Mouse (Mus musculus): Measurements from ENCODE around the gene Dyrk3. TPM values are rescaled to one million over a fixed set of nuclear protein-coding genes. Genes with fewer than 3 reads are reported as not detected.
A peak's percentile ranks its signal among the peaks of the same experiment; 100 is the strongest.

Gene Dyrk3
- polyA plus RNA-seq, 1 experiment from 2014 or later, result 19.4 TPM

DNA sequence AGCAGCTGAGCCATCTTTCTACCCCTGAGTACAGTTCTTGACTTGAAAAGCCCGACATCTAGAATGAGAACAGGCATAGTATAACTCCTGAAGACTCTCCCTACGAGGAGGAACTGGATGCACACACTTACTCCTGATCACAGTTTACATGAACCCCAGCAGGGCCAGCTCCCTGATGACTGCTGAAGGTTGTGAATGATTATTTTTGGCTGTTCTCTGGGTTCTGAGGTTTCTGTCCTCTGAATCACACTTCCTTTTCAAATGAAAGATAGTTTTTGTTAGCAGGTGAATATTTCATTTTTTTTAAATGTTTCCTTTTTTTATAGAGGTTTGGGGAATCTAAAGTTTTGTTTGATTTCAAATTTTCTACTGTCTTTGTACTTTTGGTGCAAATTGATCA, 3.3 kb upstream of the Dyrk3 start:
- H3K27me3 ChIP-seq (replicated peaks; ENCODE audit: control insufficient read depth, insufficient read depth, low read length), result no peaks in the 10 kb centered on the region
- no peaks in the 10 kb centered on the region for H3K9me3 ChIP-seq (replicated peaks; ENCODE audit: control insufficient read depth, low read length)
- H3K4me1 ChIP-seq (ENCODE audit: control insufficient read depth, insufficient read depth, low read length), result peaks cover 6% of the 10 kb centered on the region; the same call in 1 of the 2 replicates
- H3K4me3 ChIP-seq (ENCODE audit: low read depth, low read length), result no peak overlapping the region
- WGBS, result 75% methylated on average over 2 of the region's 2 CpGs
- no peak overlapping the region for H3K27ac ChIP-seq (ENCODE audit: low read depth, low read length)
- no peak for DNase-seq (ENCODE audit: low spot score)
- H3K36me3 ChIP-seq (ENCODE audit: control insufficient read depth, insufficient read depth, low read length), result no peaks in the 10 kb centered on the region
- no peak overlapping the region for H3K9ac ChIP-seq (ENCODE audit: low read length)
- ATAC-seq, result no peak
- no peak overlapping the region for H3K4me2 ChIP-seq (ENCODE audit: low read length)

DNA sequence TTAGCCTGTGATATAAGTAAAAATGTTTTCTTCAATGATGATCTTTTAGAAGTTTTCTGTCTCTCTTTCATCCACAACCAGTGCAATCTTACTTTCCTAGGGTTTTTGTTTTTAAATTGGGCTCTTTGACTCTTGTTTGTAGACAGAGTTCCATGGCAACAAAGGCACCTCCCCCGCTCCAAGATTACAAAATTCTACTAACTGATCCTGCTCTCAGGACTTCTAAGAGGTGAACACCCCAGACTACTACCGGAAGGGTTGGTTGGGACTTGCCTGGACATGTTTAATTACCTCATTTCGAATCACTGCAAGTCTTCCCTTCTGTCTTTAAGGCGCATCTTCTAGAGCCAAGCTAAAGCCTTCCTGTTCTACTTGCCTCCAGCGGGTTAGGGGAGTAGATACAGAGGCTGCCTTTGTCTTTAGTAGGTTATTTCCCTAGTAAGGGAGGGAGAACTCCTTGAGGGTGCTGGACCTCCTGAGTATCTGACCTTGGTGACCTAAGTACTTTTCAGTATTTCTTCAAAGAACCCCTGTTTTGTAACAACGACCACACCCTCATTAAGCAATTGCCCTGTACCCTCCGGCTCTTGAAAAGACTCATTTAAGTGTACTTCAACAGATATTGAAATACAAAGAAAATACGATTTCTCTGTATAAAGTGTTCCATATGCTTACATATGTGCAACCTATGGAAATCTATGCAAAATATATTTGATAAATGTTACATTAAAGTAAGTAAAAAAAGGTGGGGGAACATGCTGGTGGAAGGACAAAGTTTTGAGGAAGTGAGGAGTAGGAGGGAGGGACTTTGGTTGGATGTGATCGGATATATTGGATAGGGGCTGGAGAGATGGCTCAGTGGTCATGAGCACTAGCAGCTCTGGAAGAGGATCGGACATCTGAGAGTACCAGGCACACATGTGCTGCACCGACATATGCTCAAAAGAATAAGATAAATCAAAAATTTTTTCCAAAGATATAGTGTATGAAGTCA, 1.3 kb upstream of the Dyrk3 start:
- Histone ChIP-seq H3K4me3 (ENCODE audit: low read depth, low read length) (no peak overlapping the region), H3K27ac (ENCODE audit: low read depth, low read length) (no peak overlapping the region), H3K4me1 (ENCODE audit: control insufficient read depth, insufficient read depth, low read length) (peaks cover 24% of the 10 kb centered on the region), H3K9ac (ENCODE audit: low read length) (no peak overlapping the region), H3K9me3 (replicated peaks; ENCODE audit: control insufficient read depth, low read length) (no peaks in the 10 kb centered on the region), H3K27me3 (replicated peaks; ENCODE audit: control insufficient read depth, insufficient read depth, low read length) (no peaks in the 10 kb centered on the region), H3K36me3 (ENCODE audit: control insufficient read depth, insufficient read depth, low read length) (0 out of 2 replicates have a peak, but pooled peaks cover 3% of the 10 kb centered on the region), H3K4me2 (ENCODE audit: low read length) (peak overlapping the region; percentile 51; the same call in 1 of the 2 replicates)
- DNase-seq (ENCODE audit: low spot score) (no peak), ATAC-seq (no peak)
- WGBS, result 73% methylated on average over 11 of the region's 11 CpGs

DNA sequence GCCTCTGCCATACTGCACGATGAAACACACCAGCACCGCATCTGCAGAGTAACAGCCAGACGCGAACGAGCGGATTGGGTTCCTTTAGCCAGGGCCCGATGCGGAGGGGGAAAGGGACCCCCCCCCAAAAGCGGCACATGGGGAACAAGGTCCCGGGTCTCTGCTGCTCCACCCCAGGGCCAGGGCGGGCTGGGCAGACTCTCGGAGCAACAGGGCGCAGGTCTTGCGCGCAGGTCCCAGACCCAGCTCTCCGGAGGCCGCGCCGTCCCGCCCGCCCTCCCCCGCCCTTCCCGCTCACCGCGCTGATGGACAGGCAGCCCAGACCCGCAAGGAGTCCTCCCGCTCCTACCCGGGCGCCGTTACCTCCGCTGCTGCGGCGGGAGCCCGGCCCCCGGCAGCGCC, 422 bp downstream of the Dyrk3 start:
- H3K36me3 ChIP-seq (ENCODE audit: control insufficient read depth, insufficient read depth, low read length), result peaks cover 5% of the 10 kb centered on the region; the same call in 1 of the 2 replicates
- peak; percentile 87 for ATAC-seq
- peak overlapping the region; percentile 79 for H3K27ac ChIP-seq (ENCODE audit: low read depth, low read length)
- peak overlapping the region; percentile 51 for H3K4me2 ChIP-seq (ENCODE audit: low read length)
- H3K4me3 ChIP-seq (ENCODE audit: low read depth, low read length), result peak overlapping the region; percentile 70
- H3K4me1 ChIP-seq (ENCODE audit: control insufficient read depth, insufficient read depth, low read length), result peaks cover 31% of the 10 kb centered on the region
- no peaks in the 10 kb centered on the region for H3K27me3 ChIP-seq (replicated peaks; ENCODE audit: control insufficient read depth, insufficient read depth, low read length)
- peak overlapping the region; percentile 78 for H3K9ac ChIP-seq (ENCODE audit: low read length)
- H3K9me3 ChIP-seq (replicated peaks; ENCODE audit: control insufficient read depth, low read length), result no peaks in the 10 kb centered on the region
- 0% methylated on average over 14 of the region's 36 CpGs for WGBS
- peak; percentile 44 for DNase-seq (ENCODE audit: low spot score)

DNA sequence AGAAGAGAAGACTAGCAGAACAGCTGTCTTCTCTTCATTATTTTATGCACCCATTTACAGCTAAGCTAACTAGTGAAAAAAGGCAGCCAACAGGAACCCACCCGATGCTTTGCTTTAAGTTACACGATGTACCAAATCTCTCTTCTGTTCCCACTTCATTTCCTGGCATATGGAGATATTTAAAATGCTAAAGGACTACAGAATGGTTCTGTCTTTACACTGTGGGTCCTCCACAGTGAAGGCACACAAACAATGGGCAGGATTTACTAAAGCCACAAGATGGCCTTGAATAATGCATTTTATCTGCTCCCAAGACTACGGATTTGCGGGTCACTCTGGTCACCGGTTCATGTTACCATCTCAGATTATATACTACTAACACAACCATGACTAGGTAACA, 1.0 kb downstream of the Dyrk3 start:
- peak; percentile 32 for DNase-seq (ENCODE audit: low spot score)
- Histone ChIP-seq H3K36me3 (ENCODE audit: control insufficient read depth, insufficient read depth, low read length) (peaks cover 11% of the 10 kb centered on the region; the same call in 1 of the 2 replicates), H3K4me1 (ENCODE audit: control insufficient read depth, insufficient read depth, low read length) (peaks cover 31% of the 10 kb centered on the region), H3K9ac (ENCODE audit: low read length) (peak overlapping the region; percentile 78), H3K27ac (ENCODE audit: low read depth, low read length) (peak overlapping the region; percentile 2; the same call in 1 of the 2 replicates), H3K4me2 (ENCODE audit: low read length) (peak overlapping the region; percentile 51), H3K27me3 (replicated peaks; ENCODE audit: control insufficient read depth, insufficient read depth, low read length) (no peaks in the 10 kb centered on the region), H3K4me3 (ENCODE audit: low read depth, low read length) (peak overlapping the region; percentile 70), H3K9me3 (replicated peaks; ENCODE audit: control insufficient read depth, low read length) (no peaks in the 10 kb centered on the region)
- ATAC-seq, result no peak
- 2% methylated on average over 5 of the region's 5 CpGs for WGBS

DNA sequence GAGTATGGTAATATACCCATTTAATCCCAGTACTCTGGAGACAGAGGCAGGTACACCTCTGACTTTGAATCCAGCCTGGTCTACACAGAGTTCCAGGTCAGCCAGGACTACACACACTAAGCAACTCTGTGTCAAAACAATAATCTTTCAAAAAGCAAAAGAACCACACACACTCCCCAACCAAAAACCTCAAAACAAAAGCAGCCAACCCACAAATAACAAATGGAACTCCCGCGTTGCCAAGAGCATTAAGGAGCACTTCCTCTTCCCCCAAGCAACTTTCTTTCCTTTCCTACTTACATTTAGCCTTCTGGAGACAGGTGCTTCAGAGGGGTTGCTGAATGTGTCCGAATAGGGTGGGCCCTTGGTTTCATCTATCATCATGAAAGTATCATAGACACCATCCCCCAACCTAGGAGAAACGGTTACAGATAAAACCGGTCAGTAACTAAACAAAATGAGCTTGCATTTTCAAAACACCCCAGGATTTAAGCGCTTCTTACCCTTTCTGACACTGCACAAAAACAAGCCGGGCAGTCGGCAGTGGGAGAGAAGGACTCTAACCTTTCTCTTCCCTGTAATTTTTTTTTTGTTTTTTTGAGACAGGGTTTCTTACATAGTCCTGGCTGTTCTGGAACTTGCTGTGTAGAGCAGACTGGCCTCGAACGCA, 2.0 kb downstream of the Dyrk3 start:
- H3K9ac ChIP-seq (ENCODE audit: low read length), result peak overlapping the region; percentile 33
- 76% methylated on average over 10 of the region's 10 CpGs for WGBS

DNA sequence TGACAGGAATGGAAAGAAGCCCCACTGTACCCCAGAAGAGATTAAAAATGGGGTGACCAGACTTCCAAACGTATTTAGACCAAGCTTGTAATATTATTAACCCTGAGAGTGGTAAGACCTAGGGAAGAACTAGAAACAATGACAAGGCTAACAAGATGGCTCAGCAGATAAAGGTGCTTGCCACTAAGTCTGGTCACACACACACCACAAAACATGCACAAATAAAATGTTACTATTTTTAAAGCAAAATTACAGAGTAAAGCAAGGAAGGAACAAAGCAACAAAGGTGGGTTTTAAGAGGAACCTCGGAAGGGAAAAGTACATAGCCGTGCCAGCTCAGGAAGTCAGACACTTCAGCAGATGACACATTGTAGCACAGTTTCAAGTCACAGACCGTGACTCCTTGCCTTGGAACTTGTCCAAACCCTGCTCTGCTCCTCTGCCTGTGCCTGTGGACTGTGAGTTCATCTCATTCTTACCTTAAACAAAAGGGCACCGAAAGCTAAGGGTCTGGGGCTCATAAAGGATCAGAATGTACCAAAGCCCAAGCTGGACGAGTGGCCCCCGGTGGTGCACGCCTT, 3.1 kb downstream of the Dyrk3 start:
- Histone ChIP-seq H3K4me3 (ENCODE audit: low read depth, low read length) (0 out of 2 replicates have a peak overlapping the region, but pooled peaks have one; percentile 14), H3K27me3 (replicated peaks; ENCODE audit: control insufficient read depth, insufficient read depth, low read length) (no peaks in the 10 kb centered on the region), H3K9ac (ENCODE audit: low read length) (no peak overlapping the region), H3K27ac (ENCODE audit: low read depth, low read length) (peak overlapping the region; percentile 59), H3K4me1 (ENCODE audit: control insufficient read depth, insufficient read depth, low read length) (peaks cover 31% of the 10 kb centered on the region), H3K36me3 (ENCODE audit: control insufficient read depth, insufficient read depth, low read length) (peaks cover 18% of the 10 kb centered on the region), H3K4me2 (ENCODE audit: low read length) (peak overlapping the region; percentile 51), H3K9me3 (replicated peaks; ENCODE audit: control insufficient read depth, low read length) (no peaks in the 10 kb centered on the region)
- ATAC-seq, result no peak
- DNase-seq (ENCODE audit: low spot score), result peak; percentile 41
- WGBS, result 35% methylated on average over 8 of the region's 8 CpGs

More for the DNA sequence above, 2.0 kb downstream of the Dyrk3 start:
- ATAC-seq (no peak), DNase-seq (ENCODE audit: low spot score) (no peak)
- Histone ChIP-seq H3K27ac (ENCODE audit: low read depth, low read length) (no peak overlapping the region), H3K9me3 (replicated peaks; ENCODE audit: control insufficient read depth, low read length) (no peaks in the 10 kb centered on the region), H3K4me3 (ENCODE audit: low read depth, low read length) (peak overlapping the region; percentile 3; the same call in 1 of the 2 replicates), H3K4me2 (ENCODE audit: low read length) (peak overlapping the region; percentile 51), H3K4me1 (ENCODE audit: control insufficient read depth, insufficient read depth, low read length) (peaks cover 31% of the 10 kb centered on the region), H3K27me3 (replicated peaks; ENCODE audit: control insufficient read depth, insufficient read depth, low read length) (no peaks in the 10 kb centered on the region), H3K36me3 (ENCODE audit: control insufficient read depth, insufficient read depth, low read length) (peaks cover 11% of the 10 kb centered on the region; the same call in 1 of the 2 replicates)

DNA sequence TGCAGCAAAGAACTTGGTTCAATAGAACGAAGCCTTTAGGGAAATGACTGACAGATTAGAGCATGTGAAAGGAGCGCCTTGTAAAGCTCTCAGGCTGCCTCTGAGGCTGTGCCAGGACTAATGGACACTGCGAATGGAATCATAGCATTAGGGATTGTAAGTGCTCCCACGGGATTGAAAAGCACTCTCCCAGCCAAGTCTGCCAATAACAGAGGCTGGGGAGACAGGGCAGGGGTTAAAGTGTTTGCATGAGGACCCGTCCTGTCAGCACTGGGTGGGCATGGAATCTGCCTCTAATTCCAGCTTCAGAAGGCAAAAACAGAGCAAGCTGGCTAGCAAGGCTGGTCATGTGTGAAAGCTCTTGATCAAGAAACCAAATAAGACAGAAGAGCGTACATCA, 3.9 kb downstream of the Dyrk3 start:
- Histone ChIP-seq H3K27me3 (replicated peaks; ENCODE audit: control insufficient read depth, insufficient read depth, low read length) (no peaks in the 10 kb centered on the region), H3K4me3 (ENCODE audit: low read depth, low read length) (no peak overlapping the region), H3K4me1 (ENCODE audit: control insufficient read depth, insufficient read depth, low read length) (peaks cover 31% of the 10 kb centered on the region), H3K27ac (ENCODE audit: low read depth, low read length) (peak overlapping the region; percentile 59), H3K4me2 (ENCODE audit: low read length) (peak overlapping the region; percentile 51), H3K9me3 (replicated peaks; ENCODE audit: control insufficient read depth, low read length) (no peaks in the 10 kb centered on the region), H3K9ac (ENCODE audit: low read length) (peak overlapping the region; percentile 32; the same call in 1 of the 2 replicates), H3K36me3 (ENCODE audit: control insufficient read depth, insufficient read depth, low read length) (peaks cover 26% of the 10 kb centered on the region)
- peak; percentile 26; the same call in 1 of the 2 replicates for ATAC-seq
- DNase-seq (ENCODE audit: low spot score), result peak; percentile 89
- WGBS, result 7% methylated on average over 6 of the region's 6 CpGs

DNA sequence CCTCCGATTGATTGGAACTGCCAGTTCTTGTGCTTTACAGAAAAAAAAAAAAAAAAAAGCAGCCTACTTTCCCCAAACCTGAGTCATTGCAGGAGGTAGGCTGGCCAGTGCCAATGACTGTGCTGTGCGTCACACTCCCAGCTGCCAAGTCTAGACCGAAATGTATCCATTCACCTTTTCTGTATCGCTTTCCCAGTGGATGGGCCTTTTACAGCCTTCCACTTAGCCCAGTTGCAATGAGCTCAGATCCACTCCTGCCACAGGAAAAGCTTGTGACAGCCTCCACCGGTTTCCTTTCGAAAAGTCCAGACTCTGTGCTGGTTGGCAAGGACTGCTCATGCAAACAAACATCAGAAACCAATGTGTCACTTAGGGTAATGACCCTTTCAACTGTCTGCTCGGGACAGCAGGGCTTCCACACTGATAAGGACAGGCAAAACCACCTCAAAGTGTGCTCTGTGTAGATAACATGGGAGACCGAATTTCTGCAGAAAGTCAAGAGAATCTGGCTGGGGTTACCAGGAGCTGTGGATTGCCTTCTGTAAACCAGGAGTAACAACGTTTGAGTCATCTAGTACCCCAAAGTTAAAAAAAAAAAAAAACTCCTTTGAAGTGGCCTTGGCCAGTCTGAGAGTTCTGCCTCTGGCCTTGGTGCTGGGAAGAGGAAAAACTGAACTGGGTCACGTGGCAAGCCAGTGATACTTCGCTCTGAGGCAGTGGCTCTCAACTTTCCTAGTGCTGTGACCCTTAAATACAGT, 12.0 kb downstream of the Dyrk3 start:
- Histone ChIP-seq H3K27me3 (replicated peaks; ENCODE audit: control insufficient read depth, insufficient read depth, low read length) (no peaks in the 10 kb centered on the region), H3K27ac (ENCODE audit: low read depth, low read length) (no peak overlapping the region), H3K36me3 (ENCODE audit: control insufficient read depth, insufficient read depth, low read length) (peaks cover 47% of the 10 kb centered on the region), H3K9ac (ENCODE audit: low read length) (no peak overlapping the region), H3K4me1 (ENCODE audit: control insufficient read depth, insufficient read depth, low read length) (no peaks in the 10 kb centered on the region), H3K9me3 (replicated peaks; ENCODE audit: control insufficient read depth, low read length) (no peaks in the 10 kb centered on the region), H3K4me2 (ENCODE audit: low read length) (no peak overlapping the region), H3K4me3 (ENCODE audit: low read depth, low read length) (no peak overlapping the region)
- WGBS, result 88% methylated on average over 11 of the region's 11 CpGs
- DNase-seq (ENCODE audit: low spot score), result no peak
- ATAC-seq, result no peak
